Mouse (Mus musculus): ENCODE measurements at regions not wholly inside any gene's neighbourhood (a gene's known extent, or its start where the extent isn't known, plus 50 kb on each side); places are given as distances from the start of the nearest gene placed in this dataset.
"Not testable (repeated sequence)": the region's sequence is repeated elsewhere in the genome, so short reads cannot be mapped to it uniquely, and the experiment has no call there.

- DNase-seq = no peak
- intact Hi-C loops (cut with DNase I) = no loop called here
Observed at GRCm38 (mm10) chrX:94785983-94786382, 61.6 kb downstream of the Zxdb start.

DNA sequence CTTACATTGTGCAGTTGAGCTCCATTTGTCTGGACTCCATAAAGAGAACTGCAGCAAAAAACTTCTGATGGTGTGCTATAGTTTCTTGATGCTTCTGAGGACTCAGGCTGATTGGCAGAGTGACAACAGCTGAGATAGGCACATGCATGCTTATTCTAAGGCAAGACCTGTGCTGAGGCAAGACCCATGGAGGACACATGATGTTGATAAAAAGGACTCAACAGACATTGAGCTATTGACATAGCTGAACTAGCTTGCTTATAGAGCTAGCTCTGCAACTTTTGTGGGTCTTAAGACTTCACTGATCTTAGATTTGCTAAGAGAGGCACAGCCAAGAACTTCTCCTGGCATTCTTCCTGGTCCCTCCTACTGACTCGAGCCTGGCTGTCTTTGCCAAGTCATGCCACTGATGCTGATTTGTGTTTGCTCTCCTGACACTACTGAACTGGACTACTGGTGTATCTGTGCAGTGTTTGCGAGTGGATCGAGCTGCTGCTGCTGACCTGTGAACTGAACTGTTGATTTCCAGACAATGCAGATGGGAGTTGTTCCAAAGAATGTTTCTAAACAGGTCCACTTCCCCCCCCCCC, 64.1 kb downstream of the Zxdb start:
- intact Hi-C loops (cut with DNase I) = no loop called here
- no peak for DNase-seq

GRCm38 (mm10) chrX:94796845-94797244, 72.5 kb downstream of the Zxdb start:
- intact Hi-C loops (cut with DNase I); DNase-seq: not testable (repeated sequence)

- intact Hi-C loops (cut with DNase I); DNase-seq: not testable (repeated sequence)
Observed at GRCm38 (mm10) chrX:94797348-94798182, 73.2 kb downstream of the Zxdb start.

- intact Hi-C loops (cut with DNase I); DNase-seq: not testable (repeated sequence)
Observed at GRCm38 (mm10) chrX:94798183-94798619, 73.8 kb downstream of the Zxdb start.

GRCm38 (mm10) chrX:94812760-94813159, 88.4 kb downstream of the Zxdb start:
- intact Hi-C loops (cut with DNase I) = not testable (repeated sequence)

DNA sequence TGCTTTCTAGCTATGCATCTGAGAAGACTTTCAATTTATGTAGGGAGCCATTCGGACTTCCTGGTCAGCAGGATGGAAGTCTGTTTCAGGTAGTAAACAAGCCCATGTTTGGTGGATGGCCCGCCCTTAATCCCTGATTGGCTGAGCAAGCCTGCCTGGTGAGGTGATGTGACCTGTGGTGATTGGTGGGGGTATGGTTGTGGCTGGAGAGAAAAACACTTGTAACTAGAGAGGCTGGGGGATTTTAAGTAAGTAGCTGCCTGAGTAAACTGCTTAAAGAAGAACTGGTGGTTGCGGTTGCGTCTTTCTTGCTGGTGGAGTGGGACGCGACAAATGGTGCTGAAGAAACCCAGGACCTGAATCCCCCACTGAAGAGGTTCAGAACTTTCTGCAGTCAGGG, 103.2 kb downstream of the Zxdb start:
- intact Hi-C loops (cut with DNase I); DNase-seq: not testable (repeated sequence)

More at GRCm38 (mm10) chrX:94812760-94813159, 88.4 kb downstream of the Zxdb start:
- DNase-seq = not testable (repeated sequence)

DNA sequence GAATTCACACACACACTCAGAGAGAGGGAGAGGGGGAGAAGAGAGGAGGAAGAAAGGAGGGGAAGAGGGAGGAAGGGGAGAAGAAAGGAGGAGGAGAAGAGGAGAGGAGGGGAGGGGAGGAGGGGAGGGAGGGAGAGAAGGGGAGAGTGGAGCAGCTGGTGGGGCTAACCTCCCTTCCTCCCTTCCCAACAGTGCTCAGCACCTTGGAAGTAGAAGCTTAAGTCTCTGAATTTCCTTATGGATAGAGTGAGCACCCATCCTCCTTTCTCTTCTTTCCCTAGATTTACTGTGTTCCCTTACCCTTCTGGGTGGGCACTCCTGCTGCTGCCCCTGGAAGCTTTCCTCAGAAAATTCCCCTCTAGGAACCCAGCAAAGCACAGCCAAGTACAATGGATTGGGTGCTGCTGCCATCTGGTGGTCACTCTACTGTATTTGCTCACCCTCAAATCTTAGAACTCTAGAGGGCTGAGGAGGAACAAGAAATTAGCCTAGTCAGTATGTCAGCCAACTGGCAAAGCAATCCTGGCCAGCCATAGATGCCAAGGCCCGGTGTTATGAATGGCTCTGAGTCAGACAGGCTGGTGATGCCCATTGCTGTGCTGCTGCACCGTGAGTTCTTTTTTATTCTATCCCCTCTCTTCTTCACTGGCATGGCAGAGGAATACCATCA, 119.9 kb downstream of the Zxdb start:
- DNase-seq = peak in 1 of 2 experiments; percentile 2
- intact Hi-C loops (cut with DNase I) = not testable (repeated sequence)

DNA sequence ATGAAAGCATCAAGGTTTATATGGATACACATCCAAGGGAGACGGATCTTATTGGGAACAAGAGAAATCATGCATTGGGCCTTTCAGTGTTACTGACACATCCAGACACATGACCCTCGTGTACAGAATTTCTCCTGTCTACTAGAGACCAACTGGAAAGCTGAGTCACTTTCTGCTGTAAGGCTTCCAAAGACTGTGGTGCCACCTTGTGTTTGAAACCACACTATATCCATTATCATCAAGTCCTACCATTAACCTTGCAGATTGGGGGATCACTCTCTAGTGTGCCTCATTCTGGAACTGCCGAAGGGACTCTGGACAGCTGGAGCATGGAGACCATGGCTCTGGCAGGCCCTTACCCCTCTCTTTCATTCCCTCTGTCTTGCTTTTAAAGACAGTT, 125.2 kb downstream of the Zxdb start:
- intact Hi-C loops (cut with DNase I); DNase-seq: not testable (repeated sequence)

DNA sequence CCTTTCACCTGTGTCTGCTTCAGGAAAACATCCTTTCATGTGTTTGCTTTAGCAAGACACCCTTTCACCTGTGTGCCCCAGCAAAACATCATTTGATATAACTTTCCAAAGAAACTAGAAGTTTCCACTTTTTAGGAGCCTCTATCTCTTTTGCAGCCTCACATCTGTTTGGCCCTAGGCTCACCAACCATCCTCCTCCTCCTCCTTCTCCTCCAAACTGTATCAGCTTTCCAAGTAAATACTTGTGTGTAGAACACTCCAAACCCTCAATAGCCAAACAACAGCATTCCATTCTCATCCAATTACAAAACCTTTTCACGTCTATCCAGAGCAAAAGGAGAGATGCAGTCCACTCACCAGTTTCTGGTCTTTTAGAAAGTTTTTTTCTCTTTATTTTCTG, 133.1 kb downstream of the Zxdb start:
- DNase-seq = no peak
- intact Hi-C loops (cut with DNase I) = no loop called here

- DNase-seq = no peak
- intact Hi-C loops (cut with DNase I) = no loop called here
Observed at GRCm38 (mm10) chrX:94857954-94858353, 133.6 kb downstream of the Zxdb start.

DNA sequence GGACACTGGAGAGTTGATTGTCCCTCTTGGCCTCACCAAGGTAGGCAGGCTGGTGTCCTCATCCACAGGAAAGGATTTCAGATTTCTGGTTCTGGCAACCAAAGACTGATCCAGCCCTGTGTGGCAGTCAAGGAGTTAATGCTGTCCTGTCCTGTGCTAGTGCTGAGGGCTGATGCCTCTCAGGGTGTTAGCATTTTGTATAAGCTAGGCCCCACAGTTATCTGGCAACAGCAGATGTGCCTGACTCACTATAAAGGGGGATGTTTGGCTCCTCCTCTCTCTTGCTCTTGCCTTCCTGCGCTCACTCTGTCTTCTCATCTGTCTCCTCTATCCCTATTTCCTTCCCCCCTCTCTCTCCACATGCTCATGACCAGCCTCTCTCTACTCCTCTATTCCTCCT, 138.8 kb downstream of the Zxdb start:
- DNase-seq = no peak
- intact Hi-C loops (cut with DNase I) = loop anchor here (10.0 kb wide), 1 partner anchor 492 kb away; no protein-coding TSS in a partner anchor

GRCm38 (mm10) chrX:94865531-94866502, 141.4 kb downstream of the Zxdb start:
- intact Hi-C loops (cut with DNase I) = loop anchor here (1.0 to 10.0 kb wide), 4 partner anchors 146 to 871 kb away; no protein-coding TSS in a partner anchor
- peak; percentile 83 to 91 for DNase-seq

GRCm38 (mm10) chrX:94883547-94883946, 142.9 kb downstream of the Spin4 start:
- intact Hi-C loops (cut with DNase I); DNase-seq: not testable (repeated sequence)
